ENCODE assay signal across 13 mouse cellular contexts in genomic region chr12:110077211-110077884, GRCm38 (mm10).
DNase-seq lines count a peak whose midpoint lies in the region; ATAC-seq lines count a peak whose summit lies in the region.
"Had no signal": no experiment of that assay in that cellular context is flagged by ENCODE, and none has a peak within 500 bp of the region (broad histone marks: within the 10 kb centered on the region; RNA-seq: fewer than 3 reads in every experiment).

No protein-coding gene starts in this region.

- intact Hi-C loops in heart, postnatal 25 days (cut with DNase I) = no loop called here

- peaks cover 28% of the 10 kb centered on the region for H3K4me1 ChIP-seq in kidney, embryonic 15.5 days
- 0 out of 2 replicates have a peak, but pooled peaks cover 6% of the 10 kb centered on the region for H3K4me1 ChIP-seq in stomach, embryonic 16.5 days (ENCODE audit: control insufficient read depth, insufficient read depth, low read length)
- H3K4me1 ChIP-seq: hindbrain, embryonic 13.5 days had no signal

- H3K27me3 ChIP-seq in kidney, embryonic 15.5 days = no peaks in the 10 kb centered on the region
- no peaks in the 10 kb centered on the region for H3K27me3 ChIP-seq in stomach, embryonic 16.5 days (ENCODE audit: control insufficient read depth, insufficient read depth, low read length)
- H3K27me3 ChIP-seq: heart, embryonic 13.5 days; hindbrain, embryonic 13.5 days had no signal

- peak; percentile 77 for DNase-seq in ovary, adult 18-20 months (ENCODE audit: low spot score)
- DNase-seq in ovary, postnatal 10 days (ENCODE audit: low spot score) = no peak
- peak; percentile 64 for DNase-seq in adrenal gland, postnatal 25 days
- no peak for DNase-seq in frontal cortex, postnatal 36 days (ENCODE audit: low spot score in 2 of 2)
- DNase-seq in heart, postnatal 25 days (ENCODE audit: low spot score) = no peak
- DNase-seq: cerebellum, adult 18-20 months had no signal

- H3K9me3 ChIP-seq in kidney, embryonic 15.5 days (replicated peaks) = peaks cover 3% of the 10 kb centered on the region; the same call in 1 of the 2 replicates
- H3K9me3 ChIP-seq in stomach, embryonic 16.5 days (replicated peaks; ENCODE audit: control insufficient read depth, low read length) = no peaks in the 10 kb centered on the region
- H3K9me3 ChIP-seq: embryonic facial prominence, embryonic 10.5 days; heart, embryonic 13.5 days had no signal

- H3K9ac ChIP-seq in kidney, embryonic 15.5 days = no peak overlapping the region
- H3K9ac ChIP-seq in stomach, embryonic 16.5 days (ENCODE audit: low read length) = no peak overlapping the region
- H3K9ac ChIP-seq: heart, embryonic 13.5 days; hindbrain, embryonic 13.5 days; liver, embryonic 14.5 days had no signal

- H3K4me2 ChIP-seq in kidney, embryonic 15.5 days = no peak overlapping the region
- H3K4me2 ChIP-seq in stomach, embryonic 16.5 days (ENCODE audit: low read depth, low read length) = no peak overlapping the region
- H3K4me2 ChIP-seq: heart, embryonic 13.5 days; hindbrain, embryonic 13.5 days had no signal

- no peak overlapping the region for H3K4me3 ChIP-seq in kidney, embryonic 15.5 days (replicated peaks)
- no peak overlapping the region for H3K4me3 ChIP-seq in stomach, embryonic 16.5 days (replicated peaks; ENCODE audit: low read length)
- H3K4me3 ChIP-seq: embryonic facial prominence, embryonic 10.5 days; heart, embryonic 13.5 days; hindbrain, embryonic 13.5 days had no signal

- no peaks in the 10 kb centered on the region for H3K36me3 ChIP-seq in kidney, embryonic 15.5 days
- H3K36me3 ChIP-seq in stomach, embryonic 16.5 days (ENCODE audit: control insufficient read depth, insufficient read depth, low read length) = no peaks in the 10 kb centered on the region
- H3K36me3 ChIP-seq: embryonic facial prominence, embryonic 10.5 days; heart, embryonic 13.5 days; hindbrain, embryonic 13.5 days had no signal

- ATAC-seq in kidney, embryonic 15.5 days (replicated peaks; ENCODE audit: low FRiP score) = peak; percentile 71
- peak; percentile 5; the same call in 1 of the 2 replicates for ATAC-seq in stomach, embryonic 16.5 days (ENCODE audit: insufficient read depth, low FRiP score)
- ATAC-seq in CD4-positive, CD25-positive, alpha-beta regulatory T cell, adult 4 months = no peak

- H3K27ac ChIP-seq in kidney, embryonic 15.5 days = peak overlapping the region; percentile 42
- H3K27ac ChIP-seq in stomach, embryonic 16.5 days (ENCODE audit: low read length) = peak overlapping the region; percentile 60
- H3K27ac ChIP-seq: embryonic facial prominence, embryonic 10.5 days; heart, embryonic 13.5 days; hindbrain, embryonic 13.5 days; liver, embryonic 14.5 days had no signal

- 26% methylated on average over 6 of the region's 6 CpGs for WGBS in kidney, embryonic 15.5 days
- WGBS in stomach, embryonic 16.5 days = 62% methylated on average over 6 of the region's 6 CpGs

Comparison
In these comparisons a context has a peak if more than half of its experiments do, and no peak if none do; other contexts are left out.
1. DNase-seq: peak in ovary, adult 18-20 months (single experiment) and adrenal gland, postnatal 25 days (single experiment); none in ovary, postnatal 10 days (single experiment), frontal cortex, postnatal 36 days (0 of 2) and heart, postnatal 25 days (single experiment).